Mouse (Mus musculus) frontal cortex, postnatal 14 days (tissue): ENCODE data around the gene Pde4d.

Experiments used
- DNase-seq, 2 experiments: peaks; one replicate each; pipeline ENCODE4 v3.0.0; 2022; ENCODE audit warnings: low spot score in 2 of 2

The Pde4d gene

DNA sequence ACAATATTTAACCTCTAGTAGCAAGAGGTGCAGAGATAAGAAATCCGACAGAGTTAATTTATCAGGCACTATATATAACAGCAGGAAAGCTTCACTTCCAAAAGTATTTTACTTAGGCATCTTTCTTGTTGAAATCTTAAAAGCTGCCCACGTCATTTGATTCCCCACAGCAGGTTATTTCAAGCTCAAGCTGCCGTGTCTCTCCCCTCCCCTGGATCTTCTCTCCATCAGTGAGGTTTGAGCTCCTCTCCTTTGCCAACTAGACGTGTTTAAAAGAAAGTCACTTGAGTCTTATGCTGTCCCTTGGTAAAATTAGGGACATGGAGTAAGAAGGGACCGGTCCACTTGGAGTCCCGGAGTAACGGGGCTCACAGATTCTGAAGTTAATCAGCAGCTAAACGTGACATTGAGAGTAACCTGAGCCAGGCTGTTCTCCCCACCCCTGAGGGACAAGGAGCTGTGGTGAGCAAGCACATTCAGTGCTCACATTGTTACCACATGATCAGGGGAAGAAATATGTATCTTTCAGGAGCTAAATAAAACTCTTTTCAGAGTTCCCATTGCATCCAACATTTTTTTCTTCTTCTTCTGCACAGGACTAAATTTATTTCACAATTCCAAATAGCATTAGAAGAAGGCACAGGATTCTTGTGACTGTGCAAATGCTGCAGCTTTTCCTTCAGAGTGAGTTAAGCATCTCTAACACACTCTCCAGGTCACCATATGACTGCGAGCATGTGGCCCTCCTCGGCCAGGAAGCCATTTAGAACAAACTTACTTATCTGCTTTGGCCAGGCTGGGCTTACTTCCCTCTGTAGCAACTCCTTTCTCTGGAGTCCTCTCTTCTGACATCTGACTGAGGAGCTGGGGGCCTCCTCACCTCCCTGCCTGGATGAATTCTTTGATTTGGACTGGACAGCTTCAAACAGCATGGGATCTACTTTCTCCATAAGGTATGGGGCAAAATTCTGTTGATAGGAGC is at the start of gene Pde4d:
TSS of gene Pde4d (plus strand) at position 833 of the 982 bp plus-strand sequence.
- DNase-seq = peak; percentile 18 to 23

DNA sequence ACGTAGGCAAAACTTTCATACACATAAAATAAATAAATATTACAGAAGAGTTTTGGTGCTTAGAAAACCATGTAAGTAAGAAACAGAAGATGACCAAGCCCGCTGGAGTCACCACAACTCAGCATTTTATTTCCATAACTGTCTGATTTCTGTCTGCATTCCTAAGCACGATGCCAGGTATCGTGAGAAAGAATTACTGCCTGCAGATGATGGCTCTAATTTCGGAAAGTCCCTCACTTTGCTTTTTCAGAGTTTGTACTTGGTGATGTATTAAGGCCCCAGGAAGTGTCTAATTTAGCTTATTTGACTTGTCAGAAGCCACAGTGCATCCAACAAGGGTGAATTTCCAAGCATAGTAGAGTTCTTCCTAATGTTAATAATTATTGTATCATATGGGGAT is 46.6 kb upstream of the Pde4d start:
- no peak for DNase-seq

DNA sequence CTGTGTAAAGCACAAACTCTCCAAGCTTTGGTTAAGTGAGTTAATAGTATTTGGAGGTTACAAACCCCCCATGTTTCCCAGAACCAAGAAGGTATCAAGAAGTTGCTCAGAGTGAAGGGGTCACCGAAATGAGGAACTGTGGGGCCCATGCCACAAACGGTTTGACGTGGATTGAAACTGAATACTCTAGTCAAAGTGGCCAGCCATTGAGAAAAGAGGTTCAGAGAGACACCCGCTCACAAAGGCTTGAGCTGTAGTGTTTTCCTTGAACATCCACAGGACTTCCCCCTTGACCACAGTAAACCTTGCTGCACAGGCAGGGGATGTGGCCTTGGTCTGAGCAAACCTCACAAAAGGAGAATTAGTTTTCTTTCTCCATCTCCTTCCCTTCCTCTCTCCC is 45.4 kb upstream of the Pde4d start:
- DNase-seq = no peak

DNA sequence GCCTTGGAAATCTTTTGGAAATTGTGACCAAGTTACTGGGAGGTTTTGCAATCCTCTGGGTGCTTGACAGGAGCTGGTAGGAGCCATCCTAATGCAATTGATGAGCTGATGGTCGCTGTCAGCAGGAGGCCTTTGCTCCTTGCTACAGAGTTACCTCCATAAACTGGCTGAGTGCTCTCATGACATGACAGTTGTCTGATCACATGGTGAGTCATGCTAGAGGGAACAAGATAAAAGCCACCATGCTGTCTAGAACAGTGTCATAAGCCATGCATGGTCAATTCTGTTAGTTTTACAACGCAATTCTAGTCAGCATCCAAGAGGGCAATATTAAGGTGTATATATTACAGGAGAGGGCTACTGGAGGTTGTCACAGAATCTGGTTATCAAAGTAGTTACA is 34.3 kb upstream of the Pde4d start:
- DNase-seq = no peak

DNA sequence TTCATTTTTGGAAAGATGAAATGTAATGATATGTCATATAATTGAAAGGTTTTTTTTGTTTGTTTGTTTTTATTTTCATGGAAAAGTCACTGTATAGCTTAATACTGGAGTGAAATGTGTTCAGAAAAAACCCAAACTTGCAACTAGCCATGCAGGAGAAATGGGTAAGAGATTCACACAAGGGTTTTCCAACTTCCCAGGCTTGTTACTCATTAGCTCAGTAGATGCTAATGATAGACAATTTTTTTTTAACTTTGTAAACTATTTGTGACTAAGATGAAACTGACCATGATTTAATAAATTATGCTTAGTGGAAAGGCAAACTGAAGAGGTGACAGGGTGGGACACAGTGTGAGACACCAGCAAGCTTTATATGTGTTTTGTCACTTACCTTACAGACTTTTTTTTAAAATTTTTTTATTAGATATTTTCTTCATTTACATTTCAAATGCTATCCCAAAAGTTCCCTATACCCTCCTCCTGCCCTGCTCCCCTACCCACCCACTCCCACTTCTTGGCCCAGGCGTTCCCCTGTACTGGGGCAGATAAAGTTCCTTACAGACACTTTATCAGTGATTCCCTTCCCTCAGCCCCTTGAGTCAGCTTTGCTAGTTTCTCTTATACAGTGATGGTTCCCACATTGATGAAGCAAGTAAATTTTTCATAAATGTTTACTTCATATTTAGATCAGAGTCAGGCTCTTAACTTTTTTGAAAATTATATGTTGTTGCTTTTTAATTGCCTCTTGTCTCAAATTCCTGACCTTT is 30.8 kb upstream of the Pde4d start:
- no peak for DNase-seq

DNA sequence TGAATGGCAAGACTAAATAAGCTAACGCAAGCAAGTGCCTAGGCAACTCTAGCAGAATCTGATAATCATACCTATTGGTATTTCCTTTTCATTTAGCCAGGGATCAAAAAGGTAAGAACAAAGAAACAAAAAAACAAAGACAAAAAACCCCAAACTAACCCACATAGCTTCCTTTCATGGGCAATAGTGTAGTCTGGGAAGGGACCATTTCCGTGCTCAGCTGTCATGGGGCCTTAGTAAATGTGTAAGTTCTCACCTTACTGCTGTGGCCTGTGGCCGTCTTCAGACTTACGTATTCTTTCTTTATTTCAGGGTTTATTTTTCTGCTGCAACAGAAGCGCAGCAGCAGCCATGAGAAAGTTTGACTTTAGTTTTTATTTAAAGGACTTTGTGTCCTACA is 23.4 kb upstream of the Pde4d start:
- no peak for DNase-seq

DNA sequence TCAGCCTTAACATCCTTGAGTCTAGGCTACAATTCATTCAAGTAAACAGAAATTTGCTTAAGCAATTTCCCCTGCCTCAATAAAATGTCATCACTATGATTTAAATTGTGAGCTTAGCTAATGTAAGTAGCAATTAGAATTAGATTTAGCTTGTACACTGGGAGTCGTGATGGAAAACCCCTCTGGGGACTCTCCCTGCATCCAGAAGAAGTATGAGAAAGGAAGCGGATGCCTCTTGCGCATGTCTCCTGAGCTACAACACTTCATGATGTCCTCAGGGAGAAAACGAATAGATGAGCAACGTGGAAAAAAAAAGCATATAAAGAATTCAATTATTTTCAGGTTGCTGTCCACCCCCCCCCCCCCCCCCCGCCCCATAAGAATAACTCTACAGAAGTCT is 20.9 kb upstream of the Pde4d start:
- DNase-seq = no peak

DNA sequence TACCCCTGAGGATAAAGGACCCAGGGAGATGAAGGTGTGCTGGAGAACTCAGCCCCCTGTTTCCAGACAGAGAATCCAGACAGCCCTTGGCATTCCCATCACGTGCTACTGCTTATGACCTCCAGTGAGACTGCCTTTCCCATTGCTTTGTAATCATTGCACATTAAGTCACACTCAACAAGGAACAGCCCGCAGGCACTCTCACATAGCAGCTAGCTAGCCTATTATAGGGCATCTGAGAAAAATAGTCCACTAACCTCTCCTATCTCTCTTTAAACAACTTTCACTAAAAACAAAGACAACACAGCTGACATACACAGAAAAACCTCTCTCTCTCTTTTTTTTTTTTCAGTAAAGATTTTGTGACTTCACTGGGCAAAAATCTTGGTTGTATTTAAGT is 20.1 kb upstream of the Pde4d start:
- no peak for DNase-seq

DNA sequence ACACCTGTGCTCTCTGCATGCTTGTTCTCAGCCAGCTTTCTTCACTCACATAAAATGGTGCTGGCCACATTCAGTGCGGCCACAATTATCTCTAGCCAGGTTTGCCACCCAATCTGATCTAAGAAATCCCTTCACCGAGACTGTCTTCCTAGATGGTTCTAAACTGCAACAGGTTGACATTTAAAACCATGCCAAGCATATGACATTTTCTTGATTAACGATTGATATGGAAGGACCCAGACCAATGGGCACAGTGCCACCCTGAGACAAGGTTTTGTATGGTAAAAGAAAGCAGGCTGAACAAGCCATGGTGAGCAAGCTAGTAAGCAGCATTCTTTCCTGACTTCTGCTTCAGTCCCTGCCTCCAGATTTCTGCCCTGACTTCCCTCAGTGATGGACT is 18.0 kb upstream of the Pde4d start:
- no peak for DNase-seq

DNA sequence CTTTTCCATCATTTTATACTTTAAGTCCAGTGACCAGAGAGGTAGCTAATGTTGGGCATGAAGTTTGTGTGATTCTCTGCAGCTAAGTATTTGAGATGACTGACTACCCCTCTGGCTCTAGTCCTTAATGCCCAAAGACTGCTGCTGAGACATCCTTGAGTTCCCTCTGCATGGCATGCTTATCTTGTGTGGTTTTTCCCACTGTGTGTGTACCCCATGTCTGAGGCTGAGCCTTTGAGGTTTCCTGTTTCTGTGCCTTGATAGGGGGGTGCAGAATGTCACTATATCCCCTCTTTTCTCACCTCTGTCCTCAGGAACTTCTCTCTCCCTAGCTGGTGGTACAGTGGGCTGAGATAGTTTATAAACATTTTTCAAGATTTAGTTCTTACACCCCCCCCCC is 14.1 kb upstream of the Pde4d start:
- DNase-seq = no peak

DNA sequence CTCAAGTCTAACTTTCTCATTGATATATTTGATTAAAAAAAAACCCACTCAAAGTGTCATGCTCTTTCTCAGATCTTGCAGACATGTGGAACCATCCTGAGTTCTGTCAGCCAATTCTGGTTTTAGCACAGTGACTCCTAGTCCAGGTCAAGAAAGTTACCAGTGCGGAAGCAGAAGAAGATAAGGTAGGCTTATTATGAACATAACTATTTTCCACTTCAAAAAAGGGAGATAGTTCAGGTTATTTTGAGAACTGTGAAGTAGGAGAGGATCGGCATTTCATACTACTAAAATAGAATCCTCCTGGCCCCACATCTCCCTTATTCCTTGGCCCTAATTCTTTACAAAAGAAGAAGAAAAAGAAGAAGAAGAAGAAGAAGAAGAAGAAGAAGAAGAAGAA is 12.3 kb upstream of the Pde4d start:
- DNase-seq = no peak

DNA sequence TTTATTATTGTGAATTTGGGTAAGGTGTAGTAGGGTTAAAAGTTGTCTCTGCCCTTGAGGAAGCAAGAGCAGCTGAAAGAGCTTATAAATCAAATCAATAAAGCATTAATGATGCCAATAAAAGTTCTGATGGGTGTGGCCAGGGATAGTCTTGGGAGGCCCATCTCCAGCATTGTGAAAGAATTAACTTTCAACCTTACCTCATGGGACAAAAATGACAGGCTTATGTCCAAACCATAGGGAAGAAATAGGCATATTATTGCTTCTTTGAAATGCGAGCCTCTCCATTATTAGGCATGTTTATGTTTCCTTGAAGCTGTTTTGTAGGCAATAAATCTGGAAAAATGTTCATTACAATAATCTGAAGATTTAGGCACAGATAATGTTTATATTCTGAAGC is 10.7 kb upstream of the Pde4d start:
- no peak for DNase-seq

DNA sequence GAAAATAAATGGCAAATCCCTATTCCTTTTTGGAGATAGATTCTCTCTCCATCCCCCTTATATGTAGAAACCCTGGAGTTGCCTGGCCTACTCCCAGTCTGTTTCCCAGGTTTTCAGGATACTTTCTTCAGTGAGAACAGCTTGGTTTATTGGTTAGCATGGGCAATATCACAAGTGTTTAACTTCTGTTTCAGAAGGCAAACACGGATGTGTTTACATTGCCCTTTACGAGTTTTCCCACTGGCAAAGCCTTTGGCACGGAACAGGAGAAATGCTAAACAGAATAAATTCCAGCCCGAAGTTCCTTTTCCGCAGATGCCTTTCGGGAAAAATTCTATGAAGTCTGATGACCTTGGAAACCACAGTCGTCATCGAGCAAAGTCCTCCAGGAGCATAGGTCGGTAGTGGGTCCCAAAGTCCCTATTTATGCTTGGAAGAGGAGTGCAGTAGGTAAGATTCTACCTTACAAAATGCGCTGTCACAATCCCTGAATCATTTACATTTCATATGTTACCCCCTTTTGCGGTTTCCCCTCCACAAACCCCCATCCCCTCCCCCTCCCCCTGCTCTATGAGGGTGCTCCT is 1.3 kb upstream of the Pde4d start:
- no peak for DNase-seq

DNA sequence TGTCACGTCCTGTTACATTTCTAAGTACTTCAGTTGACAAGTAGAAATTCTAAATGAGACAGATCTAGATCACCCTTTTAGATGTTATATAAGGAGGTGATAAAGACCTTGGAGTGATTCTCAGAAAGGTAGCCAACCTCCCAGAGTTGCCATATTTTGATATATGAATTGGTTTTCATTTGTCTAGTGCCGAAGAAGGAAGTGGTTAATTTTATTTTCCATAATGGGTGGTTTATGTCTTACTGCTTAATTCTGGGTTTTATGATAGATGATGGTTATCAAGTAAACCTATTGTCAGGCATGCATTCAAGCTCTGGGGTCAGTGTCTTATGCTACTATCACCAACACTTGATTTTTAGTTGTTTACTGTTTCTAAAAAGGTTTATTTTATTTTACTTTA is 1.4 kb downstream of the Pde4d start:
- no peak for DNase-seq

DNA sequence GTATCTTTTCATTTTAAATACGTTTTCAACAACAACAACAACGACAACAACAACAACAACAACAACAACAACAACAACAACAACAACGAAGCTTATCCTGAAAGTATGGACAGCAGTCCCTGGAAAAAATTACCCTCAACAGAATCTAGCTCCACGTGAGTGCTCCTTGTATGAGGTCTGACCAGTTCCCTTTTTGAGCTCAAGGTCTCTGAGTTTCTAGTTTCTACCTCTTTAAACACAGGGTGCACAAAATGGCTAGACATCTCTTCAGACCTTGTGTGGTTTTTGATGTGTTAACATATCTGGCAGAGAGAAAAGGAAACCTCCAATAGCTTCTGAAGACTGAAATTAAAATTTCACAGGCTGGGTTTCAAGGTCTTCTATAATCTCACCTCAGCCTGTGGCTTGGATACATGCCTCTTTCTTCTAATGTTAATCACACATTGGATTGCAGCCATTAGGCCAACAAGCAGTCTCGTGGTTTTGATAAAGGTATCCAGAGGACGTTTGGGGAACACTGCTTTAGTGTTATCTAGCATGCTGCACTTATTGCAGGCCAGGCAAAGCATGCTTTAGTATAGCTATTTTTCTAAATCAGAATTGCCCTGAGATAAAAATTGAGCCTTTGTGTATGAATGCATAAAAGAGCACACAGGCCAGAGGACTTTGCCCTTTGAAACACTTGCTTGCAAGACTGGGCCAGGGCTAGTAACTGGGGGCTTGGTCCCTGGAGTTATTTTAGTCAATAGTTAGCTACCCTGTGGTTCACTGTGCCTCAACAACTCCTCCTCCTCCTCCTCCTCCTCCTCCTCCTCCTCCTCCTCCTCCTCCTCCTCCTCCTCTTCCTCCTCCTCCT is 3.5 kb downstream of the Pde4d start:
- no peak for DNase-seq

DNA sequence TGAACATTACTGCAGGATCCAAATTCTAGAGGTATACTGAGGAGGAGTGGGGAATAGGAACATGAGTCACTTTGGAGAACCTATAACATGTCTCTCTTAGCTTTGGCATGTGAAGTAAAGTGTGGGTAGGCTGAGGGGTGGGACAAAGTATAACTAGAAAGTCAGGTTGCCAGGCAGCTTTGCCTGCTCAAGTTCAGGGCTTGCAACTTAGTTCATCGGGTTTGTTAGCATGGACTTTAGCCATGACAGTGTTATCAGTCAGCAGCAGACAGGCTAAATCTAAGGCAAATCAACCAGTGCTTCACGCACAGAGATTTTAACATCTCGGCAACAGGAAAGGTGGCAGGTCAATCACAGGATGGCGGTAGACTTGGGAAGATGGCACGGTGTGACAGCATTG is 12.8 kb downstream of the Pde4d start:
- DNase-seq = no peak

DNA sequence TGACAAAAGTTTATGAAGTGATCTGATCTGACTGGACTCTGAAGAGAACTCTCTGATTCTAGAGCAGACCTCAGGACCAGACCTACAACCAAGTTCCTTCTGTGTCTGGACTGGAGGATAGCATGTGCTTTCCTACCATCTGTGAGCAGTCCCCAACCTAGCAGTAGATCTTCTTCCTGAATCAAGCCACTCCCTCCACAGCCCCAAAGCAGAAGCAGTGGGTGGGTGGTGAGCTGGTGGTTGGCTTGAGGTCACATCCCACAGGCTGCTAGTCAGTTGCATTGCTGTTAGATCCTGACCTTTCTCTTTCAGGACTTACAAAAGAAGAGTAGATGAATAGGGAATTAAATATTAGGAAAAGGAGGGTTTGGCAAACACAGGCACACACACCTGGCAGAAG is 16.0 kb downstream of the Pde4d start:
- no peak for DNase-seq

DNA sequence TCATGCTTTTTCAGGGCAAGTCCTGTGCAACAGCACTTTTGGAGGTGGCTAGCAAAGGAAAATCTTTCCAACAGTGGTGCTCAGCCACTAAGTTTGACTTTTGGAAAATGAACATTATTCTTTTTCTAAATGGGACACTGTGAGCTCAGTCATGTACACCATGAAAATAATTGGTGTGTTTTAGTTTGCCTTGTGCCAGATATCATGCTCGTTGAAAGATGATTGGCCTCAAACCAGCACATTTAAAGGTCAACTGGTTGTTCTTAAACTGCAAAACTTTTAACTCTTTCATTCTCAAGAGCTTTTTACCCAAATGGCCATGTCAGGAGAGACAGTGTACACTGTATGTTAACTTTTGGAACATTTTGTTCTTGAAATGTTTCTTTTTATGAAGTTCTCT is 17.3 kb downstream of the Pde4d start:
- no peak for DNase-seq

DNA sequence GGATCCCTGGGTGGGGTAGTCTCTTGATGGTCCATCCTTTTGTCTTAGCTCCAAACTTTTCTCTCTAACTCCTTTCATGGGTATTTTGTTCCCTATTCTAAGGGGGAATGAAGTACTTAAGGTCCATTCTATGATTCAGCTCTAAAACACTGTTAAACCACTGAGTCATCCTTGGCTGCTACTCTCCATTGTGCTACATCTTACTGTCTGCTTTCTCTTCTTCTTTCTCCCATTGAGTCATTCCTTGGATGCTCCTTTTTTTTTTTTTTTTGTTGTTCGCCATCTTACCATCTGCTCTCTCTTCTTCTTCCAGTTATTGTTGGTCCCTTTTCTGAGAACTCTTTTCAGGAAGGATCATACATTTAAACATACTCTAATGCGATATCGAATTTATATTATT is 30.7 kb downstream of the Pde4d start:
- DNase-seq = no peak

DNA sequence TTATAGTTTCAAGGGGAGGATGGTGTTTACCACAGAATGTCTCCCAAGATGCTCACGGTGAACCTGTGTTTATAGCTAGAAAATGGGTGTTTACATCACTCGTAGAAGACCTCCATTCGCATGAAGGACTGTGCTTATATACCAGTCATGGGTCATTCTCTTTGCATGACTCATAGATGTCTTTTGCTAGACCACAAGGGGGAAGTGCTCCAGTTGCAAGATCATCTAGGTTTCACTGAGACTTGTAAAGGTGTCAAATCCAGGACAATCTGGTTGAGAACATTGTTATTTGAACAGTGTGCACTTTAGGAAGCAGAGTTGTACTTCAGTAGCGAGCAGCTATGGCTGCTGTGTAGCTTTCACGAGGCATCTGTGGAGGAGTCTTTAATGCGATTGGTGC is 35.3 kb downstream of the Pde4d start:
- DNase-seq = no peak

DNA sequence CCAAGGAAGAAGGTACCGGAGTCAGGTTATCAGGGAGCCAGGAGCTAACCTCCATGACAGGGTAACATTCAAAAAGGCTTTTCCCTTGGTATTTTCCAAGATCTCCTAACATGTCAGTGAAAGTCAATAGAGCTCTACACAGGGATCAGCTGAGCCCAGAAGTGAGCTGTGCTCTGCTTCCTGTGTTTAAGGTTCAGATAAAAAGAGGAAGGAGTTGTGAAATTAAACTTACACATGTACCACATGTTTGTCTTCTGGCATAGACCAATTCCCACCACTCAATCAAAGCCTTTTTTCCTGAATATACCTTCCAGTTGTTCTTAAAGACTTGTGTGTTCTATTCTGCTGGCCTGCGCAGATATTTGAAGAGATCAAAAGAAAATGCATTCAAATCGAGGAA is 37.3 kb downstream of the Pde4d start:
- DNase-seq = no peak

DNA sequence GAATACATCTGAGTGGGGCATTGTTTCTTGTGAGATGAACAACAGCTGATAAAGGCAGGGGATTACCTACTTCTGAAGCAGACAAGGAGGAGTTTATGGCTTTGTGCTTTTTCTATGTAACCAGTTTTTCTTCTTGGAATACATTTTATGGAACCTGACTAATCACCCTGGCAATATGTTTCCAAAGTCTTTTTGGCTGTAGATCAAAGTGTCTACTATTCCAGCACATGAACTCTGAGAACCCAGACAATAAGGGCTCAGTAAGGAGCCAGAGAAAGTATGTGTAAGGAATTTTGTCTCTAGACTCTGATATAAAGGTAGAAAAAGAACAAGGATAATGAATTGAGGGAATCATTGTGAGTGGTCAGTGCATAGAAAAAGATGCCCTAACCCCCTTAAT is 40.1 kb downstream of the Pde4d start:
- no peak for DNase-seq
